Mouse (Mus musculus) spleen, postnatal 10 days (tissue): ENCODE results near the gene Poldip2.
"Not testable (repeated sequence)": the region's sequence is repeated elsewhere in the genome, so short reads cannot be mapped to it uniquely, and the experiment has no call there.

ENCODE experiments used
- DNase-seq, 2 experiments: peaks; one replicate each; pipeline ENCODE4 v3.0.0; 2021 to 2022; ENCODE audit warnings: low spot score in 2 of 2

Gene Poldip2

GRCm38 (mm10) chr11:78501529-78501928, 10.5 kb upstream of the Poldip2 start:
- DNase-seq, result no peak

- DNase-seq, result no peak
Observed at GRCm38 (mm10) chr11:78502909-78503650, 8.9 kb upstream of the Poldip2 start, which contains the start of gene Sebox. Sebox (plus strand) TSS chr11:78503447.

GRCm38 (mm10) chr11:78505430-78505829, 6.6 kb upstream of the Poldip2 start:
- DNase-seq, result no peak

- peak in 1 of 2 experiments; percentile 55 for DNase-seq
Observed at GRCm38 (mm10) chr11:78509148-78509547, 2.8 kb upstream of the Poldip2 start.

GRCm38 (mm10) chr11:78513106-78513790, 1.3 kb downstream of the Poldip2 start:
- DNase-seq, result no peak

DNA sequence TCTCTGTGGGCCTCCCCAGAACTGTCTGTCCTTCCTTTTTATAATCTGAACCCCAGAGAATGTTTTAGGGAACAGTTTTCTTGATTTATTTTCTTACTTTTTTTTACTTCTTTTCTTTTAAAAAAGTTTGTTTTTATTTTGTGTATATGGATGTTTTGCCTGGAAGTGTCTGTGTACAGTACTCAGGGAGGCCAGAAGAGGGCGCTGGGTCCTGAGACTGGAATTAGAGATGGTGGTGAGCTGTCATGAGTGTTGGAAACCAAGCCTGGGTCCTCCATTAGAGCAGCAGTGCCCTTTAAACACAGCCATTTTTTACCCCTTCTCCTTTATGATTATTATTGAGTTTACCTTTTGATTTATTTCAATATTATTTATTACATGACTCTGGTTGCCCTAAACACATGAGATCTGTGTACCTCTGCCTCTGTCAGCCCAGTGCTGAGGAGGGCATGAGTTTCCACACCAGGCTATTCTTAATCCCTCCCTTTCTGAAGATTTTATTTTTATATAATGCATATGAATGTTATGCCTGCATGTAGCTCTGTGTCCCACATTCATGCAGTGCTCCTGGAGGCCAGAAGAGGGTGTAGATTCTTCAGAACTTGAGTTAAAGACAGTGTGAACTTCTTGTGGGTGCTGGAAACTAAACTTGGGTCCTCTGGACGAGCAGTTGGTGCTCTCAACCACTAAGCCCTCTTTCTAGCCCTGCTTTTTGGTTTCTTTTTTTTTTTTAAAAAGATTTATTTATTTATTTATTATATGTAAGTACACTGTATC, 3.7 kb downstream of the Poldip2 start:
- DNase-seq, result peak in 1 of 2 experiments; percentile 45

- DNase-seq, result no peak
Observed at GRCm38 (mm10) chr11:78518931-78519330, 6.9 kb downstream of the Poldip2 start.

DNA sequence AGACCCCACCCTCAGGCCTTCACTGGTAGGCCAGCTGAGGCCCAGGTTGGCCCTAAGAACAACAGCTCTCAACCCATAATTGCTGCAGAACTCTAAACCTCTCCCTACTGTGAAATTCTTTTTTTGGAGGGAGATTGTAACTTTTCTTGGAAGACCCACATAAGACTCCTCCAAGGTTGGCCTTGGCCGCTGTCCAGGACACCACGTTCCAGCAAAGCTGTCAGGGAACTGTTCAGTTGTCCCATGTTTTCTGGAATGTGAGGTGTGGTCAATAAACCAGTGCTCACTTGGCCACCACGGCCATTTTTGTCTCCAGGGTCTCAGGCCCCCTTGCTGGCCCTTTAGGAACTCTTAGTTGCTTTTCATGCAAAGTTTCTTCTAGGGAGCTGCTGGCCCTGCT, 9.9 kb downstream of the Poldip2 start:
- no peak for DNase-seq

- DNase-seq, result no peak
Observed at GRCm38 (mm10) chr11:78522481-78522997, 10.5 kb downstream of the Poldip2 start.

- DNase-seq, result no peak
Observed at GRCm38 (mm10) chr11:78523241-78523955, 11.4 kb downstream of the Poldip2 start.

GRCm38 (mm10) chr11:78524838-78525237, 12.8 kb downstream of the Poldip2 start:
- DNase-seq, result no peak

- no peak for DNase-seq
Observed at GRCm38 (mm10) chr11:78528714-78529113, 16.7 kb downstream of the Poldip2 start.

DNA sequence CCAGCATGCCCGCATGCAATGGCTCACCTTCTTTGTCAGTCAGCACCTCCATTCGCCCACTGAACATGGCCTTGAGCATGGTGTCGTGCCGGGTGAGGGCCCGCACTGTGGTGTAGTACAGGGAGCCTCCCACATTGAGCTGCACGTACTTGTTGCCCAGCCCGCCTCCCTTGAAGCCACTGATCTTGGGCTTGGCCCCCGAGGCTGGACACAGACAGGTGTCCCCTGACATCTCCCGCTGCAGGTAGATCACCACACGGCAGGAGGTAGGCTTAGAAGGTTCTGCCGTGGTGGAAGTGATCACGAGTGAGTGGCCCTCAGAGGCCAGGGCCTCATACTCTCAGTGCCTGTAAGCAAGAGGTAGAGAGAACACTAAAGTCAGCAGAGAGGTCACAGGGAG, 18.0 kb downstream of the Poldip2 start:
- no peak for DNase-seq

DNA sequence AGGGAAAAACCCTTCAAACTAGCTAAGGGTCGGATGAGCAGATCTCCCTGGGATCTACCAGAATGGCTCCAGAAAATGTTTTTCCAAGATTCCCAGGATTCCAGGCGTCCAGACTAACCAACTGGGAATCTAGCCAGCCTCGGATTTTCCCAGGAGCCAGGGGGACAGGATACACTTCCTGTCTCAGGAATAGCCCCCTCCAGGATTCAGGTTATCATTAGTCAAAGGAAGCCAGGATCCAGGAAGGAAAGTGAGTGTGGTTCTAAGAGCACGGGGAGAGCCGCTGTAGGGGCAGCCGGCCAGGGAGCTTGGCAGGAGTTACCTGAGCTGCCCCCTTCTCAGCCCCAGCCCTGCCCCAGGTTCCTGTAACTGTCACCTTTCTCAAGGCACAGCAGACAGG, 19.1 kb downstream of the Poldip2 start:
- no peak for DNase-seq

DNA sequence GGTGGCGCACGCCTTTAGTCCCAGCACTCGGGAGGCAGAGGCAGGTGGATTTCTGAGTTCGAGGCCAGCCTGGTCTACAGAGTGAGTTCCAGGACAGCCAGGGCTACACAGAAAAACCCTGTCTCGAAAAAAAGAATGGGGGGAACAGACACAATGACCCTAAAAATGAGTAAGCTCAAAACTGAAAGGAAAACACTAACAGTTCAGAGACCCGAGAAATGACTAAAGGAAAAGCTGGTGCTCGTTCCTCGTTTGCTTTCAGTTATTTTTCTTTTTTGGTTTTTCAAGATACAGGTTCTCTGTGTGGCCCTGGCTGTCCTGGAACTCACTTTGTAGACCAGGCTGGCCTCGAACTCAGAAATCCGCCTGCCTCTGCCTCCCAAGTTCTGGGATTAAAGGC, 19.5 kb downstream of the Poldip2 start:
- not testable (repeated sequence) for DNase-seq

DNA sequence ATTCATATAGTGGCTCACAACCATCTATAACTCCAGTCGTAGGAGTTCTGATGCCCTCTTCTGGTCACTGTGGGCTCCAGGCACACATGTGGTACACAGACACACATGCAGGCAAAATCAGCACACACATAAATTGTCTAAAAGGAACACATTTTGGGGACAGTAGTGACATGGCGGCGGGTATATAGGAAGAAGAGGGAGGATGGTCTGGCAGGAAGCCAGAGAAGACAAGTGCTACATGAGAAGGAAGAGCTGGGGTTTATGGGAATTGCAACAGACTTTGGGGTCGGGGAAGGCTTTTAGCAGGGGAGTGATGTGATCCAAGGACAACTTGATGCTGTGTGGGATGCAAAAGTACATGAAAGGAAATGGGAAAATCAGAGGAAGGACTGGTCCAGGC, 22.5 kb downstream of the Poldip2 start:
- DNase-seq, result no peak

- no peak for DNase-seq
Observed at GRCm38 (mm10) chr11:78535376-78536079, 23.5 kb downstream of the Poldip2 start.

GRCm38 (mm10) chr11:78536080-78536689, 24.2 kb downstream of the Poldip2 start, which contains the start of the genes Tnfaip1 and Ift20:
Tnfaip1 (minus strand) TSS chr11:78536332.
Ift20 (plus strand) TSS chr11:78536361.
- peak; percentile 88 to 99 for DNase-seq

DNA sequence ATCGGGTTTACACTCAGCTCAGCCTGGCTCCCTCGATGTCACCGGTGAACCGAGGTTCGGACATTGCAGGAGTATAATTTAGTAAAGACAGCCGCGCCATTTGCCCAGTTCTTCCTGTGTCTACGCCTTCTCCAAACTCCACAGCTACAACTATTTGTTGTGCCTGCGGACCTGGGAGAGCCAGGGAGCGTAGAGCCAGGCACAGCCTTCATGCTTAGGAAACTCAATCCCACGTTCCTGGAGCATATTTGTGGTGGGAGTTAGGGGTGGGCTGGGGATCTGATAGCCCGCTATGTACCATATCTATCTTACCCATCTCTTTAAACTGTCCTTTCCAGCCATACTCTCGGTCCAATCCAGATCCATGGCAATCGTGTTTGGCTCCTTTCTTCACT, 24.7 kb downstream of the Poldip2 start:
- DNase-seq, result no peak

DNA sequence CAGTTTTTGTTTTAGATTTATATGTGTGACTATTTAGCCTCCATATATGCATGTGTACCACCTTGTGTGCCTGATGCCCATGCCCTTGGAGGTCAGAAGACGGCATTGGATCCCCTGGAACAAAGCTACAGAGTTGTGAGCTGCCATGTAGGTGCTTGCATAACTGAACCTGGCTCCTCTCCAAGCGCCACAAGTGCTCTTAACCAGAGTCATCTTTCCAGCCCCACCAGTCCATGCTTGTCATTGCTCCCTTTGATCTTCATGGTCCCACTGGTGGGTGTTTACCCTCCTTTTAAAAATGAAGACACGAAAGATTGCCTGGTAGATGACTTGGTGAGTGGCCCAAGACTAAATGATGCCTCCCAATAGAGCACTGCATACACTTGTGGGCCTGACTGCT, 28.4 kb downstream of the Poldip2 start:
- DNase-seq, result no peak
